Mouse (Mus musculus): ENCODE results near the gene Yars. TPM values are rescaled to one million over a fixed set of nuclear protein-coding genes. Genes with fewer than 3 reads are reported as not detected.

Yars gene
- polyA plus RNA-seq, 1 experiment from 2014 or later: 80.0 TPM

GRCm38 (mm10) chr4:129179560-129179959, 10.0 kb upstream of the Yars start:
- Histone ChIP-seq H3K4me3 (replicated peaks; ENCODE audit: low read length) (no peak overlapping the region), H3K9me3 (replicated peaks; ENCODE audit: control insufficient read depth, low read length) (no peaks in the 10 kb centered on the region), H3K4me1 (ENCODE audit: control insufficient read depth, insufficient read depth, low read length) (no peaks in the 10 kb centered on the region), H3K4me2 (ENCODE audit: low read depth, low read length) (no peak overlapping the region), H3K9ac (ENCODE audit: low read length) (no peak overlapping the region), H3K27ac (ENCODE audit: low read length) (no peak overlapping the region), H3K36me3 (ENCODE audit: control insufficient read depth, insufficient read depth, low read length) (peaks cover 20% of the 10 kb centered on the region), H3K27me3 (ENCODE audit: control insufficient read depth, insufficient read depth, low read length) (no peaks in the 10 kb centered on the region)
- no peak for ATAC-seq (ENCODE audit: insufficient read depth, low FRiP score)
- 52% methylated on average over 1 of the region's 1 CpGs for WGBS

GRCm38 (mm10) chr4:129188041-129188659, 1.4 kb upstream of the Yars start:
- WGBS: 42% methylated on average over 5 of the region's 5 CpGs
- no peak for ATAC-seq (ENCODE audit: insufficient read depth, low FRiP score)
- peak overlapping the region; percentile 72; the same call in 1 of the 2 replicates for H3K27ac ChIP-seq (ENCODE audit: low read length)

GRCm38 (mm10) chr4:129188803-129189541, 588 bp upstream of the Yars start:
- peak overlapping the region; percentile 89 for H3K4me3 ChIP-seq (replicated peaks; ENCODE audit: low read length)
- peak; percentile 65 for ATAC-seq (ENCODE audit: insufficient read depth, low FRiP score)
- H3K27me3 ChIP-seq (ENCODE audit: control insufficient read depth, insufficient read depth, low read length): no peaks in the 10 kb centered on the region
- H3K27ac ChIP-seq (ENCODE audit: low read length): peak overlapping the region; percentile 72
- no peaks in the 10 kb centered on the region for H3K9me3 ChIP-seq (replicated peaks; ENCODE audit: control insufficient read depth, low read length)
- peak overlapping the region; percentile 75 for H3K4me2 ChIP-seq (ENCODE audit: low read depth, low read length)
- peak overlapping the region; percentile 91 for H3K9ac ChIP-seq (ENCODE audit: low read length)
- H3K36me3 ChIP-seq (ENCODE audit: control insufficient read depth, insufficient read depth, low read length): no peaks in the 10 kb centered on the region
- WGBS: under 1% methylated on average over 54 of the region's 74 CpGs
- H3K4me1 ChIP-seq (ENCODE audit: control insufficient read depth, insufficient read depth, low read length): peaks cover 24% of the 10 kb centered on the region

More at GRCm38 (mm10) chr4:129188041-129188659, 1.4 kb upstream of the Yars start:
- Histone ChIP-seq H3K4me3 (replicated peaks; ENCODE audit: low read length) (peak overlapping the region; percentile 89), H3K4me1 (ENCODE audit: control insufficient read depth, insufficient read depth, low read length) (peaks cover 24% of the 10 kb centered on the region), H3K36me3 (ENCODE audit: control insufficient read depth, insufficient read depth, low read length) (no peaks in the 10 kb centered on the region), H3K9me3 (replicated peaks; ENCODE audit: control insufficient read depth, low read length) (no peaks in the 10 kb centered on the region), H3K4me2 (ENCODE audit: low read depth, low read length) (peak overlapping the region; percentile 75), H3K9ac (ENCODE audit: low read length) (peak overlapping the region; percentile 91), H3K27me3 (ENCODE audit: control insufficient read depth, insufficient read depth, low read length) (no peaks in the 10 kb centered on the region)

GRCm38 (mm10) chr4:129190538-129190937, 978 bp downstream of the Yars start:
- peaks cover 24% of the 10 kb centered on the region for H3K4me1 ChIP-seq (ENCODE audit: control insufficient read depth, insufficient read depth, low read length)
- peak overlapping the region; percentile 88 for H3K9ac ChIP-seq (ENCODE audit: low read length)
- H3K27ac ChIP-seq (ENCODE audit: low read length): peak overlapping the region; percentile 87
- H3K36me3 ChIP-seq (ENCODE audit: control insufficient read depth, insufficient read depth, low read length): no peaks in the 10 kb centered on the region
- H3K4me3 ChIP-seq (replicated peaks; ENCODE audit: low read length): peak overlapping the region; percentile 89
- no peak for ATAC-seq (ENCODE audit: insufficient read depth, low FRiP score)
- H3K4me2 ChIP-seq (ENCODE audit: low read depth, low read length): peak overlapping the region; percentile 86
- H3K9me3 ChIP-seq (replicated peaks; ENCODE audit: control insufficient read depth, low read length): no peaks in the 10 kb centered on the region
- 3% methylated on average over 12 of the region's 12 CpGs for WGBS
- no peaks in the 10 kb centered on the region for H3K27me3 ChIP-seq (ENCODE audit: control insufficient read depth, insufficient read depth, low read length)

- no peak overlapping the region for H3K9ac ChIP-seq (ENCODE audit: low read length)
- H3K9me3 ChIP-seq (replicated peaks; ENCODE audit: control insufficient read depth, low read length): no peaks in the 10 kb centered on the region
- H3K4me2 ChIP-seq (ENCODE audit: low read depth, low read length): peak overlapping the region; percentile 86; the same call in 1 of the 2 replicates
- H3K4me3 ChIP-seq (replicated peaks; ENCODE audit: low read length): no peak overlapping the region
- ATAC-seq (ENCODE audit: insufficient read depth, low FRiP score): no peak
- H3K4me1 ChIP-seq (ENCODE audit: control insufficient read depth, insufficient read depth, low read length): peaks cover 24% of the 10 kb centered on the region
- no peak overlapping the region for H3K27ac ChIP-seq (ENCODE audit: low read length)
- WGBS: 72% methylated on average over 5 of the region's 5 CpGs
- H3K27me3 ChIP-seq (ENCODE audit: control insufficient read depth, insufficient read depth, low read length): no peaks in the 10 kb centered on the region
- H3K36me3 ChIP-seq (ENCODE audit: control insufficient read depth, insufficient read depth, low read length): no peaks in the 10 kb centered on the region
These were observed 2.1 kb downstream of the Yars start for GRCm38 (mm10) chr4:129191691-129192090.

- no peak for ATAC-seq (ENCODE audit: insufficient read depth, low FRiP score)
- Histone ChIP-seq H3K36me3 (ENCODE audit: control insufficient read depth, insufficient read depth, low read length) (peaks cover 7% of the 10 kb centered on the region), H3K4me3 (replicated peaks; ENCODE audit: low read length) (no peak overlapping the region), H3K4me1 (ENCODE audit: control insufficient read depth, insufficient read depth, low read length) (peaks cover 15% of the 10 kb centered on the region), H3K9ac (ENCODE audit: low read length) (no peak overlapping the region), H3K4me2 (ENCODE audit: low read depth, low read length) (no peak overlapping the region), H3K27me3 (ENCODE audit: control insufficient read depth, insufficient read depth, low read length) (no peaks in the 10 kb centered on the region), H3K9me3 (replicated peaks; ENCODE audit: control insufficient read depth, low read length) (no peaks in the 10 kb centered on the region), H3K27ac (ENCODE audit: low read length) (no peak overlapping the region)
- WGBS: 93% methylated on average over 1 of the region's 1 CpGs
These were observed 4.7 kb downstream of the Yars start for GRCm38 (mm10) chr4:129194280-129194679.

GRCm38 (mm10) chr4:129197514-129197913, 8.0 kb downstream of the Yars start:
- H3K4me1 ChIP-seq (ENCODE audit: control insufficient read depth, insufficient read depth, low read length): no peaks in the 10 kb centered on the region
- no peak overlapping the region for H3K4me3 ChIP-seq (replicated peaks; ENCODE audit: low read length)
- no peak for ATAC-seq (ENCODE audit: insufficient read depth, low FRiP score)
- H3K9me3 ChIP-seq (replicated peaks; ENCODE audit: control insufficient read depth, low read length): no peaks in the 10 kb centered on the region
- H3K27ac ChIP-seq (ENCODE audit: low read length): no peak overlapping the region
- peaks cover 10% of the 10 kb centered on the region for H3K36me3 ChIP-seq (ENCODE audit: control insufficient read depth, insufficient read depth, low read length)
- H3K4me2 ChIP-seq (ENCODE audit: low read depth, low read length): no peak overlapping the region
- no peaks in the 10 kb centered on the region for H3K27me3 ChIP-seq (ENCODE audit: control insufficient read depth, insufficient read depth, low read length)
- H3K9ac ChIP-seq (ENCODE audit: low read length): no peak overlapping the region
- WGBS: 97% methylated on average over 6 of the region's 6 CpGs

GRCm38 (mm10) chr4:129204655-129205054, 15.1 kb downstream of the Yars start:
- H3K4me1 ChIP-seq (ENCODE audit: control insufficient read depth, insufficient read depth, low read length): no peaks in the 10 kb centered on the region
- H3K36me3 ChIP-seq (ENCODE audit: control insufficient read depth, insufficient read depth, low read length): peaks cover 28% of the 10 kb centered on the region
- no peak overlapping the region for H3K4me2 ChIP-seq (ENCODE audit: low read depth, low read length)
- no peak for ATAC-seq (ENCODE audit: insufficient read depth, low FRiP score)
- no peaks in the 10 kb centered on the region for H3K9me3 ChIP-seq (replicated peaks; ENCODE audit: control insufficient read depth, low read length)
- H3K27me3 ChIP-seq (ENCODE audit: control insufficient read depth, insufficient read depth, low read length): no peaks in the 10 kb centered on the region
- H3K4me3 ChIP-seq (replicated peaks; ENCODE audit: low read length): no peak overlapping the region
- WGBS: 92% methylated on average over 10 of the region's 10 CpGs
- H3K27ac ChIP-seq (ENCODE audit: low read length): no peak overlapping the region
- no peak overlapping the region for H3K9ac ChIP-seq (ENCODE audit: low read length)

GRCm38 (mm10) chr4:129206792-129207191, 17.2 kb downstream of the Yars start:
- H3K27ac ChIP-seq (ENCODE audit: low read length): no peak overlapping the region
- ATAC-seq (ENCODE audit: insufficient read depth, low FRiP score): no peak
- H3K9ac ChIP-seq (ENCODE audit: low read length): no peak overlapping the region
- WGBS: 43% methylated on average over 8 of the region's 8 CpGs
- no peaks in the 10 kb centered on the region for H3K9me3 ChIP-seq (replicated peaks; ENCODE audit: control insufficient read depth, low read length)
- no peak overlapping the region for H3K4me3 ChIP-seq (replicated peaks; ENCODE audit: low read length)
- H3K36me3 ChIP-seq (ENCODE audit: control insufficient read depth, insufficient read depth, low read length): peaks cover 33% of the 10 kb centered on the region
- no peak overlapping the region for H3K4me2 ChIP-seq (ENCODE audit: low read depth, low read length)
- no peaks in the 10 kb centered on the region for H3K27me3 ChIP-seq (ENCODE audit: control insufficient read depth, insufficient read depth, low read length)
- no peaks in the 10 kb centered on the region for H3K4me1 ChIP-seq (ENCODE audit: control insufficient read depth, insufficient read depth, low read length)

Data from stomach, embryonic 16.5 days (tissue).